Mouse (Mus musculus): ENCODE measurements around the gene Ipmk. TPM values are rescaled to one million over a fixed set of nuclear protein-coding genes. Genes with fewer than 3 reads are reported as not detected.

The Ipmk gene
- total RNA-seq, 2 experiments from 2014 or later: 14.4 to 14.6 TPM

- intact Hi-C loops (cut with DNase I): no loop called here
- DNase-seq: peak; percentile 59 to 79
Measured at GRCm38 (mm10) chr10:71479700-71480325, 132.2 kb downstream of the Ipmk start.

Other genes starting within 250 kb of the Ipmk start
- gene Bicc1, start 188.1 kb upstream of the Ipmk start, total RNA-seq (2021): 10 to 100 TPM; 22.1 to 27.9 TPM
- 10 to 100 TPM; 56.6 to 56.8 TPM for gene Tfam, start 109.5 kb upstream of the Ipmk start, total RNA-seq (2021)
- gene Ube2d1, start 62.5 kb upstream of the Ipmk start, total RNA-seq (2021): 10 to 100 TPM; 41.5 to 42.2 TPM
- gene Cisd1, start 2.8 kb upstream of the Ipmk start, total RNA-seq (2021): 100 to 1,000 TPM; 271 to 276 TPM

All from heart, postnatal 14 days (tissue).